Mouse (Mus musculus): ENCODE measurements at regions not wholly inside any gene's neighbourhood (a gene's known extent, or its start where the extent isn't known, plus 50 kb on each side); places are given as distances from the start of the nearest gene placed in this dataset.

- no peak overlapping the region for H3K9ac ChIP-seq (ENCODE audit: low read depth, low read length)
- no peaks in the 10 kb centered on the region for H3K79me2 ChIP-seq (ENCODE audit: control insufficient read depth, insufficient read depth, low read length)
- H3K36me3 ChIP-seq (ENCODE audit: control insufficient read depth, insufficient read depth, low read length) = no peaks in the 10 kb centered on the region
- WGBS = 93% methylated on average over 5 of the region's 5 CpGs
- H3K27me3 ChIP-seq (ENCODE audit: control insufficient read depth, insufficient read depth, low read length) = no peaks in the 10 kb centered on the region
- TF ChIP-seq POLR2A (IDR thresholded peaks at IDR 0.05; ENCODE audit: extremely low read depth, insufficient read depth, low read length) (no peak), CTCF (IDR thresholded peaks at IDR 0.05; ENCODE audit: low read depth, low read length) (no peak)
- no peaks in the 10 kb centered on the region; the same call in 1 of the 2 replicates for H3K4me1 ChIP-seq (ENCODE audit: control insufficient read depth, insufficient read depth, low read length)
- H3K27ac ChIP-seq (replicated peaks; ENCODE audit: insufficient read depth, low read depth, low read length) = no peak overlapping the region
- H3K4me3 ChIP-seq (ENCODE audit: insufficient read depth, low read depth, low read length) = no peak overlapping the region
- DNase-seq (ENCODE audit: extremely low read depth, low read depth, low spot score) = no peak
Observed at GRCm38 (mm10) chr7:37096291-37096690, 398.4 kb downstream of the Tshz3 start.

GRCm38 (mm10) chr7:37098950-37099349 lies 401.0 kb downstream of the Tshz3 start:
- Histone ChIP-seq H3K79me2 (ENCODE audit: control insufficient read depth, insufficient read depth, low read length) (no peaks in the 10 kb centered on the region), H3K27me3 (ENCODE audit: control insufficient read depth, insufficient read depth, low read length) (no peaks in the 10 kb centered on the region), H3K4me1 (ENCODE audit: control insufficient read depth, insufficient read depth, low read length) (no peaks in the 10 kb centered on the region; the same call in 1 of the 2 replicates), H3K36me3 (ENCODE audit: control insufficient read depth, insufficient read depth, low read length) (no peaks in the 10 kb centered on the region), H3K4me3 (ENCODE audit: insufficient read depth, low read depth, low read length) (no peak overlapping the region), H3K9ac (ENCODE audit: low read depth, low read length) (no peak overlapping the region), H3K27ac (replicated peaks; ENCODE audit: insufficient read depth, low read depth, low read length) (no peak overlapping the region)
- no peak for TF ChIP-seq POLR2A (IDR thresholded peaks at IDR 0.05; ENCODE audit: extremely low read depth, insufficient read depth, low read length)
- no peak for TF ChIP-seq CTCF (IDR thresholded peaks at IDR 0.05; ENCODE audit: low read depth, low read length)
- DNase-seq (ENCODE audit: extremely low read depth, low read depth, low spot score) = no peak
- 40% methylated on average over 5 of the region's 5 CpGs for WGBS

GRCm38 (mm10) chr7:37104671-37105070 lies 406.8 kb downstream of the Tshz3 start:
- Histone ChIP-seq H3K79me2 (ENCODE audit: control insufficient read depth, insufficient read depth, low read length) (no peaks in the 10 kb centered on the region), H3K9ac (ENCODE audit: low read depth, low read length) (no peak overlapping the region), H3K27me3 (ENCODE audit: control insufficient read depth, insufficient read depth, low read length) (no peaks in the 10 kb centered on the region), H3K4me3 (ENCODE audit: insufficient read depth, low read depth, low read length) (no peak overlapping the region), H3K36me3 (ENCODE audit: control insufficient read depth, insufficient read depth, low read length) (no peaks in the 10 kb centered on the region), H3K27ac (replicated peaks; ENCODE audit: insufficient read depth, low read depth, low read length) (no peak overlapping the region), H3K4me1 (ENCODE audit: control insufficient read depth, insufficient read depth, low read length) (no peaks in the 10 kb centered on the region)
- DNase-seq (ENCODE audit: extremely low read depth, low read depth, low spot score) = no peak
- WGBS = 90% methylated on average over 9 of the region's 9 CpGs
- TF ChIP-seq POLR2A (IDR thresholded peaks at IDR 0.05; ENCODE audit: extremely low read depth, insufficient read depth, low read length) = no peak
- TF ChIP-seq CTCF (IDR thresholded peaks at IDR 0.05; ENCODE audit: low read depth, low read length) = no peak

GRCm38 (mm10) chr7:37111071-37111470 lies 413.2 kb downstream of the Tshz3 start:
- Histone ChIP-seq H3K36me3 (ENCODE audit: control insufficient read depth, insufficient read depth, low read length) (no peaks in the 10 kb centered on the region), H3K27ac (replicated peaks; ENCODE audit: insufficient read depth, low read depth, low read length) (no peak overlapping the region), H3K79me2 (ENCODE audit: control insufficient read depth, insufficient read depth, low read length) (no peaks in the 10 kb centered on the region), H3K27me3 (ENCODE audit: control insufficient read depth, insufficient read depth, low read length) (no peaks in the 10 kb centered on the region), H3K4me1 (ENCODE audit: control insufficient read depth, insufficient read depth, low read length) (no peaks in the 10 kb centered on the region), H3K4me3 (ENCODE audit: insufficient read depth, low read depth, low read length) (no peak overlapping the region), H3K9ac (ENCODE audit: low read depth, low read length) (no peak overlapping the region)
- DNase-seq (ENCODE audit: extremely low read depth, low read depth, low spot score) = no peak
- no peak for TF ChIP-seq POLR2A (IDR thresholded peaks at IDR 0.05; ENCODE audit: extremely low read depth, insufficient read depth, low read length)
- TF ChIP-seq CTCF (IDR thresholded peaks at IDR 0.05; ENCODE audit: low read depth, low read length) = no peak
- WGBS = 80% methylated on average over 6 of the region's 6 CpGs

- WGBS = 95% methylated on average over 4 of the region's 4 CpGs
- Histone ChIP-seq H3K9ac (ENCODE audit: low read depth, low read length) (no peak overlapping the region), H3K79me2 (ENCODE audit: control insufficient read depth, insufficient read depth, low read length) (no peaks in the 10 kb centered on the region), H3K27me3 (ENCODE audit: control insufficient read depth, insufficient read depth, low read length) (no peaks in the 10 kb centered on the region), H3K4me3 (ENCODE audit: insufficient read depth, low read depth, low read length) (no peak overlapping the region), H3K36me3 (ENCODE audit: control insufficient read depth, insufficient read depth, low read length) (no peaks in the 10 kb centered on the region), H3K4me1 (ENCODE audit: control insufficient read depth, insufficient read depth, low read length) (no peaks in the 10 kb centered on the region), H3K27ac (replicated peaks; ENCODE audit: insufficient read depth, low read depth, low read length) (no peak overlapping the region)
- no peak for TF ChIP-seq CTCF (IDR thresholded peaks at IDR 0.05; ENCODE audit: low read depth, low read length)
- TF ChIP-seq POLR2A (IDR thresholded peaks at IDR 0.05; ENCODE audit: extremely low read depth, insufficient read depth, low read length) = no peak
- no peak for DNase-seq (ENCODE audit: extremely low read depth, low read depth, low spot score)
Observed at GRCm38 (mm10) chr7:37120776-37121175, 422.9 kb downstream of the Tshz3 start.

- 74% methylated on average over 12 of the region's 12 CpGs for WGBS
Observed at GRCm38 (mm10) chr7:37140191-37140590, 442.3 kb downstream of the Tshz3 start.

More at GRCm38 (mm10) chr7:37140191-37140590, 442.3 kb downstream of the Tshz3 start:
- Histone ChIP-seq H3K4me1 (ENCODE audit: control insufficient read depth, insufficient read depth, low read length) (peaks cover 8% of the 10 kb centered on the region; the same call in 1 of the 2 replicates), H3K36me3 (ENCODE audit: control insufficient read depth, insufficient read depth, low read length) (no peaks in the 10 kb centered on the region), H3K27me3 (ENCODE audit: control insufficient read depth, insufficient read depth, low read length) (no peaks in the 10 kb centered on the region), H3K27ac (replicated peaks; ENCODE audit: insufficient read depth, low read depth, low read length) (no peak overlapping the region), H3K9ac (ENCODE audit: low read depth, low read length) (no peak overlapping the region), H3K4me3 (ENCODE audit: insufficient read depth, low read depth, low read length) (peak overlapping the region; percentile 35; the same call in 1 of the 2 replicates), H3K79me2 (ENCODE audit: control insufficient read depth, insufficient read depth, low read length) (no peaks in the 10 kb centered on the region)
- DNase-seq (ENCODE audit: extremely low read depth, low read depth, low spot score) = no peak
- TF ChIP-seq CTCF (IDR thresholded peaks at IDR 0.05; ENCODE audit: low read depth, low read length) (no peak), POLR2A (IDR thresholded peaks at IDR 0.05; ENCODE audit: extremely low read depth, insufficient read depth, low read length) (no peak)

All from liver, adult 2 months (tissue).